Mouse (Mus musculus): ENCODE measurements around the gene Krit1. TPM values are rescaled to one million over a fixed set of nuclear protein-coding genes. Genes with fewer than 3 reads are reported as not detected.
A peak's percentile ranks its signal among the peaks of the same experiment; 100 is the strongest.
"Not testable (repeated sequence)": the region's sequence is repeated elsewhere in the genome, so short reads cannot be mapped to it uniquely, and the experiment has no call there.

The Krit1 gene
- 10 to 100 TPM; 52.7 to 78.7 (median 59.3) TPM for total RNA-seq (2022)

DNA sequence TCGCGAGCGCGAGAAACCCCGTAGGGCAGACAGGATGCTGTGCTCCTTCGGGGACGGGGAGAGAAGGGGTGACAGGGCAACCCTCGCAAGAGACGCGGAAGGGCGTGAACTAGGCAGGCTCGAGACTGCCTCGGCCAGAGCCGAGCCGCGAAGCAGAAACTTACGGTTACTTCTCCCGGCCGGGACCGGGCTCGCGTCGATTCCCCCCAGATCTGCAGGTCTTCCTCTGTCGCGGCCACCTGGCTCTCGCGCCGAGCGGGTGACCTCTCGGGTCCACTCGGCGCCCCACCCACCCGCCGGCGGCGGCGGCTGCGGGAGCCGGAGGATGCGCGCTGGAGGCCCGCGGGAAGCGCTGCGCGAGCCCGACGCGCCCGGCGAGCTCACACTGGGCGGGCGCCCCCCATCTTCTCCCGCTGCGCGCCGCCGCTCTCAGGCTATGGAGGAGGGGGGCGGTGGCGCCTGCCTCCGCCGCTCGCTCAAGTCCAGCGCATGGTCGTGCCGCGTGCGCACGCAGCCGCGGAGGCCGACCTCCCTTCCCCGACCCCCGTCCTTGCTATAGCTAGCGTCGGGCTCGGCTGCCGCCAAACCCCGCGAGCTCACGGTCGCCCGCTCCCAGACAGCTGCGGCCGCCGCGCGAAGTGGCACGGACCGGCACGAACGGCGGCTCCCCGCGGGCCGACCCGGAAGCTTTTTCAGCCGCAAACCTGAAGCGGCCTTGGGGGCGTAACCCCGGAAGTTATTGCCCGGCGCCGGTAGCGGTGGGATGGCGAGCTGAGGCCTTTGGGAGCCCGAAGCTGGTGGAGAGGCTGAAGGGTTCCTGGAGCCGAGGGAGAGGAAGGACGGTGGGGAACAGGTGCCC, at the start of gene Krit1, which contains the start of gene Ankib1:
Gene Krit1, plus strand, starts transcription at position 752 of the 859 bp plus-strand sequence.
Gene Ankib1, minus strand, starts transcription at position 493 of the 859 bp plus-strand sequence.
- peak; percentile 85 for DNase-seq

DNA sequence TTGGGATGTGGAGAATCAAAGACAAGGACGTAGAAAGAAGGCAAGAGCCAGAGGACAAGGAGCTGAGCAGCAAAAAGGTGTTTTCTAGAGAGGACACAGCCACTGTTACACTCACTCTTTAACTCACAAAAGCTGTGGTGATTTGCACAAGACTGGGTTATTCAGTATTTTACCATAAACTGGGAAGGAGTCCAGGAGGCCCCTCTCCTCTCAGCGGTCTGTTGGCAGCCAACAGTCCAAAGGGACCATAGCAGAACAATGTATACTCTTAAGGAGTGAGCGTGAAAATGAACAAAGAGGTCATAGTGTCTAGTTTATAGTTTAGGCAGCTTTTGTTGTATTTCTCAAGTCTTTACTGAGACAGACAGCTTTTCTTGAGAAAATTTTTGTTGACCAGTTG, 31.5 kb upstream of the Krit1 start:
- DNase-seq = no peak

GRCm38 (mm10) chr5:3772017-3772416, 31.0 kb upstream of the Krit1 start:
- no peak for DNase-seq

- DNase-seq = no peak
Measured at GRCm38 (mm10) chr5:3782670-3783069, 20.3 kb upstream of the Krit1 start.

DNA sequence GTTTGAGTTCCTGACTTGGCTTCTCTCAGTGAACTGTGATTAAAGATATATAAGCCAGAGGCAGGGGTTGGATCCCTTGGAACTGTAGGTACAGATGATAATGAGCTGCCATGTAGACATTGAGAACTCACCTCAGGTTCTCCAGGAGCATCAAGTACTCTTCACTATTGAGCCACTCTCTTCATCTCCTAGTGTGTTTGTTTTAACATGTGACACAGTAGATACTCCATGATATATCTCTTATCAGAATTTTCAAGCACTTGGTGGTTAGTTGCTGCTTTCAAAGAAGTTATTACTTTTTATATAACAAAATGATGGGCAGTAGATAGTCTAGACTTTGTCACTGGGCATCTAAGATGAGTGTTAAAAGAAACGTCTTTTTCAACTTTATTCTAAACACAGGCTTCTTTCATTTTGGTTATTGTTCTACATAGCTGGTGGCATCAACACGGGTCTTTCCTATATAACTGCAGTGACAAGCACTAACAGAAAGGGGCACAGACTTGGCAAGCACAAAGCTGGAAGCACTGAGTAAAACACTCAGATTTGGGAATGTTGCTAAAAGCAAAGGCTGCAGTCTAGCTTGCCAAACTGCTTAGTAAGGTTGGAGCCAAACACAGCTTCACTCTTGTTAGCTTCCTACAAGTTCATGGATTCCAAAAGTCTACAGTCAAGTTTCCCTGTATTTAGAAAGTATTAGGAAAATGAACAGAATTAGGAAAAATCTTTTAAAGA, 18.9 kb upstream of the Krit1 start:
- DNase-seq = no peak

GRCm38 (mm10) chr5:3784751-3785496, 18.1 kb upstream of the Krit1 start:
- DNase-seq = no peak

- DNase-seq = peak; percentile 23
Measured at GRCm38 (mm10) chr5:3787548-3787947, 15.4 kb upstream of the Krit1 start.

GRCm38 (mm10) chr5:3791048-3791447, 11.9 kb upstream of the Krit1 start:
- no peak for DNase-seq

DNA sequence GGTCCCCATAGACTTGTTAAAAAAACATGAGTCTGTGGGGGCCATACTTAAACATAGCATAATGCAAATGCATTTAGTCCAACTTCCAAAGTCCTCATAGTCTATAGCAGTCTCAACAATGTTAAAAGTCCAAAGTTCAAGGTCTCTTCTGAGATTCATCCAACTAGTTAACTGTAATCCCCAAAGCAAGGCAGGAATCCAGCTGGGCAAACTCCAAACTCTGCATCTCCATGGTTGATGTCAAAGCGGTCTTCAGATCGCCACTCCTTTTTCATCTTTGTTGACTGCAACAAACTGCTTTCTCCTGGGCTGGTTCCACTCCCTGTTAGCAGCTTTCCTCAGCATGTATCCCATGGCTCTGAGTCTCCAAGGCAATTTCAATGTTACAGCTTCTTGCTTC, 5.9 kb upstream of the Krit1 start:
- DNase-seq = not testable (repeated sequence)

GRCm38 (mm10) chr5:3798656-3799055, 4.3 kb upstream of the Krit1 start:
- not testable (repeated sequence) for DNase-seq

DNA sequence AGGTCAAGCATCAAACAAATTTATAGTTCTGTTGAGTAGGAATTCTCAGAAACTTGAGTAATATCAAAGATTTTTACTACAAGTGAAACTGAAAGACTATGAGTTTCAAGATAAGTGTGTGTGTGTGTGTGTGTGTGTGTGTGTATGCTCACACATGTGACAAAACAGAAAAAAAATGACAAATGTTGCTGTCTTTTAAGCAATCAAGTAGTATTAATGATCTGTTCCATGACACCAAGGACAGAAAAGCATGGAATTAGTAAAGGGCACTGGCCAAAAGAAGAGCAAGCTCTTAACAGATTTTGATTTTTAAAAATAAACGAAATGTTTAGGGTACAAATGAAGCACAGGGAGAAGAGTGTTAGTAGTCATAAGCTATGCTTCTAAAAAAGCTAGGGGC, 2.9 kb upstream of the Krit1 start:
- no peak for DNase-seq

DNA sequence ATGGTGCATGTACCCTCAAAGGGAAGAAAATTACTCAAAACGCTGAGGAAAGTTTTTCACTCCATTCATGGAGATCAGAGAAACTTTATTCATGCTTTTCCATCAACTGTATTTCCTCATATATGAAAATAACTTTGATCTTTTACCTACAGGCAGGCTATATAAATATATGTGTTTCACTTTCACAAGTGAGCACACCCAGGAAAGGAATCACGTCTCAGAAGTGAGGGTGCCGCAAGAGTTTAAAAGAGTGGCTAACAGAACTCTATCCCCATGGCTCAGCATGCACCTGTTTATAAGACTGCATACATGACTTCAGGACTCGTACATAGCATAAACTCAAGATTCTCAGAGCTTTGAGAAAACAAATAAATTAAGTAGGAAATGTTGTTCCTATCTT, 2.1 kb upstream of the Krit1 start:
- no peak for DNase-seq

DNA sequence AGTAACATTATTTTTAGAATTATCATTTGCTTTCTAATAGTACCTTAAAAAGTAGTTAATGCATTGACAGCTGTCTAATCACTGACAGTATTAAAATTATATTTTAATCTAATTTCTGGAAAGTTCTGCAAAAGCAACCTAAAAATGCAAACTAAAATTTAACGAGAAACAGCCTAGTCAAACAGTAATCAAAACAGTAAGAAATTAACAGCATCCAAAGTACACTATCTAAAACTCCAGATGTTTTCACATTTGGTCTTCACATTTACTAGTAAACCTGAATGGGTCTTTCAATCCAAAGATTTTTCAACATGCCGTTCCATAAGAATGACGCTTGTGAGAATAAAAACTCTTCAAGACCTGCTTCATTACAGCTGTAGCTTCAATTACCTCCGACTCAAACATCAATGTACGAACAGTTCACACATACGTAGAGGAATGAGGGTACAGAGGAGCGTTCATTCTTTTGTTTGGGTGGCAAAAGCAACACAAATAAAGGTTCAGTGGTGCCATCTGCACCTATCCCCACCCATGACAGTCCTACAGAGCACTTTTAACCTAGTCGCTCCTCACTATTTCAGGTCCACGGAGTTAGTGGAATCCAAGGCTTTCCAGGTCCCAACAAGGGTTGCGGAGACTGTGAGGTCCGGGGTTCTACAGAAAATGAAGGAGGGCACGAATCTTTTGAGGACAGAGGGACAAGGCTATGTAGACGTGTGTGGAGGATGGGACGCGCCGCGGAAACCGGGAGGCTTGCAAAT, 1.1 kb upstream of the Krit1 start:
- no peak for DNase-seq

- DNase-seq = no peak
Measured at GRCm38 (mm10) chr5:3803292-3804165, 545 bp downstream of the Krit1 start.

DNA sequence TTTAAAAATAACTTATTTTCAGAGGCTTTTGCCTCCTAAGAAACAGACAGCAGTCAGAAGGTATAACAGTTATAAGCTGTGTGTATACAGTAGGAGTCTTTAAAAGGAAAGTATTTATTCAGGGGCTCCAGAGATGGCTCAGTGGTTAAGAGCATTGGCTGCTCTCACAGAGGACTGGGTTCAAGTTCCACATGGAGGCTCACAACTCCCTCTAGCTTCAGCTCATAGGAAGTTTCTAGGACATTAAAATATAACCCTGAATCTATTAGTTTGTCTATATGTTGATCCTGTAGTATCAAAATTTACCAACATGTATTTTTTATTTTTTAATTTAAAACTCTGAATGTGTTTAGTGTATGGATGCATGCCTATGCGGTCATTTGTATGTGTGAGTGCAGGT, 5.5 kb downstream of the Krit1 start:
- DNase-seq = no peak

- DNase-seq = no peak
Measured at GRCm38 (mm10) chr5:3834107-3834506, 31.1 kb downstream of the Krit1 start.

- DNase-seq = no peak
Measured at GRCm38 (mm10) chr5:3845026-3845425, 42.0 kb downstream of the Krit1 start, which contains the start of gene Lrrd1. Lrrd1 (plus strand) TSS chr5:3845173.

- DNase-seq = peak; percentile 13
Measured at GRCm38 (mm10) chr5:3870161-3870560, 67.2 kb downstream of the Krit1 start.

DNA sequence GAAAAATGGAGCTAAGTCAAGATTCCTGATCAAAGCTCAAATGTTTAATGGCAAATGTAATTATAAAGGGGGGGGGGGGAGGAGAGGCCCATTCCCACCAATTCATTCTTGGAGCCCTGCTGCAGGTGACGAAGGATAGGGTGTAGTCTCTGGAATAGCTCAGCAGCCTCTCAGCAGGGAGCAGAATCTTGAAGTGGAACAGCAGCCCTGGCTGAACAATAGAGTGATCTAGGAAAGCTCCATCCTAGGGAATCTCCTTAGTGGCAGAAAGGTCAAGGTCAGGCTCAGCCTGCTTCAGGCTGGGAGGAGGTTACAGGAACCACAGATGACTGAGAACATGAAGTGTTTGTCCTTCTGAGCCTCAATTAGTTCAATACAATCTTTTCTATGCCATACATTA, 69.4 kb downstream of the Krit1 start:
- DNase-seq = no peak

DNA sequence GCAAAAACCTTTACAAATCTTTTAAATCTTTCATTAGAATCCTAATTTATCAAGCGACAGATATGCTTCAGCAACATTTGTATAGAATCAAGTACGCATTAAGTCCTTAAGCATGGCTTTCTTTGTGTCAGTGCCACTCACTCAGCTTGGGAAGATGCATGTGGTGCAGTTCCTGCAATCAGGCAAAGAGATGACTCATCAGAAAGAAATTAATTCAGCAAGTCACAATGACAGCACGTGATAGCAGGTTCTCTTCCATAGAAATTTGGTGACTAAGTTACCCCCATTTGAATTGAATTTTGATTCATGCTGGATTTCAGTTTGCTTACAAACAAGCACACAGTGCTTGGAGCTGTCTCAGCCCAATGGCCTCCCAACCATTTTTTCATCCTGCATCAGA, 70.5 kb downstream of the Krit1 start:
- no peak for DNase-seq

DNA sequence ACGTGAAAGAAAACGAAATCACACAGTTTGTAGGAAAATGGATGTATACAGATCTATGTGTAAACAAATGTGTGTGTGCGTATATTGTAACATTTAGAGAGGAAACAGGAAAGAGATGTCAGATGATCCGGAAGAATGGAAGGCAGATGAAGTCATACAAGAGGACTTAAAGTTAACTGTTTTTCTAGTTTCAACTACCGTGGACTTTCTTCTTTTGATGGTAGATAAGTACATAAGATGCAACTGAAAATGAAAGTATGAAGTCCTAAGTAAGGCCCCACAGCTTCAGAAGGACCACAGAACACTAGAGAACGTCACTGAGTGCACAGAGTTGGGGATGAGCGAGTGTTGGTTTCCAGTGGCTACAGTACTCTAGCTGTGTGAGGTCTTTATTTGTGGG, 83.9 kb downstream of the Krit1 start:
- not testable (repeated sequence) for DNase-seq

Data from adrenal gland, adult 8-10 months (tissue).